Mouse (Mus musculus) lung, postnatal 36 days (tissue): Measurements from ENCODE around the gene Tarsl2.

Experiments used
- DNase-seq: peaks from one replicate; pipeline ENCODE4 v3.0.0; 2022; ENCODE audit warnings: mixed read lengths

The Tarsl2 gene

DNA sequence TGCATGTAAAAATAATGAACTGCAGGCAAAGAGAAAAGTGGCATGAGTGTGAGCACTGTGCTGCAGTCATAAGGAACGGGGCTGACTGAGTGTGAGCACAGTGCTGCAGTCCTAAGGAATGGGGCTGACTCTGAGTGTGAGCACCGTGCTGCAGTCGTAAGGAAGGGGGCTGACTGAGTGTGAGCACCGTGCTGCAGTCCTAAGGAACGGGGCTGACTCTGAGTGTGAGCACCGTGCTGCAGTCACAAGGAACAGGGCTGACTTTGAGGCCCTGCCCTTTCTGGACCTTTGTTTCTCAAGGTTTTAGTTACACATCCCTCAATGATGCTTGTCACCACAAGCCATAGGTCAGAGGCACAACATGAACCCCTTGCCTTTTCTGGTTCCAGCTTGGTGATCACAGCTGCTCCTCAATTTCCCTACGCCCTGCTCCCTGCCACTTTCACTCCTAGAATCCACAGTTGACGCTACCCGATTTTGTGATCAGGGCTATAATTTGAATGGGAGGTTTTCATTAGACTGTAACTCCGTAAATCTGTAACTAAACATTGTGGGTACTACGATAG is 18.6 kb downstream of the Tarsl2 start:
- DNase-seq = no peak

GRCm38 (mm10) chr7:65663886-65664285 is 19.2 kb downstream of the Tarsl2 start:
- no peak for DNase-seq

DNA sequence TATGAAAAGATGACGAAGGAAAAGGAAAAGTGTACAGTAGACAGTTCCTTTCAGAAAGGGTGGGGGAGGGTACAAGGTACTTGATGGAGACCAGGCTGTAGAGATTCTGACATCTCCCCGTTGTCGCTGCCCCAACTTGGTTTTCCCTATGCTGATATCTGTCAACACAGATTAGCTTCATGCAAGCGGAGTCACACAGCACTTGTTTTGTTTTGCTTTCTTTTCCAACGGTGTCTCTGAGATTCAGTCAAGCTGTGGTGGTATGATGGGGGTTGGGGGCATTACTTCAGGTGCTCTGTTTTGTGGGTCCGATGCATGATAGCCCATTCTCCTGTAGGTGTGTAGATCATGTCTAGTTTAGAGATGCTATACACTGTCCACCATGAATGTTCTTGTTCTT is 22.8 kb downstream of the Tarsl2 start:
- no peak for DNase-seq

GRCm38 (mm10) chr7:65678050-65678449 is 33.4 kb downstream of the Tarsl2 start:
- no peak for DNase-seq

DNA sequence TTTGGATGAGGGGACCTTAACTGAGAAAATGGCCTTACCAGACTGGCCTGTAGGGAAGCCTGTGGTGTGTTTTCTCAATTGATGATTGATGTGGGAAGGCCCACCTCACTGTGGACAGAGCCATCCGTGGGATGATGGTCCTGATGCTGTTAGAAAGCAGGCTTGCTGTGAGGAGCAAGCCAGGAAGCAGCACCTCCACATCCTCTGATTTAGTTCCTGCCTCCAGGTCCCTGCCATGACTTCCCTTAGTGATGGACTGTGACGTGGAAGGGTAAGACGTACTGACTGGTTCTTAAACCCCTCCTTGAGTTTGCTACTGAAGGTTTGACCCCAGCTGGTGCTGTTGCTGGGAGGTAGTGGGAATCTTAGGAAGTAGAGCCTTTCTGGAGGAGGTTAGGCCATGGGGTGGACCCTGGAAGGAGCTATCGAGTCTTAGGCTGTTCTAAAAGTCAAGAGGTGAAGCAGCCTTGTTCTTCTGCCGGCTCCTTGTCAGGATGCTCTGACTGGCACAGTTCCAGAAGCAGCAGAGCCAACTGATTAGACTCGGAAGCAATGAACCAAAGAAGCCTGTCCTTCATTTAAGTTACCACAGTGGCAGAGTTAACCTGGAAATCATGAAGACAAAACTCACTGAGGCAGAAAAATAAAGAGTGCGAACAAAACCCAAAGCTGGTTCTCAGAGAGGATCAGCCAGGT is 34.4 kb downstream of the Tarsl2 start:
- no peak for DNase-seq

- no peak for DNase-seq
Observed at GRCm38 (mm10) chr7:65681166-65681565, 36.5 kb downstream of the Tarsl2 start.

- no peak for DNase-seq
Observed at GRCm38 (mm10) chr7:65684256-65684835, 39.6 kb downstream of the Tarsl2 start.

DNA sequence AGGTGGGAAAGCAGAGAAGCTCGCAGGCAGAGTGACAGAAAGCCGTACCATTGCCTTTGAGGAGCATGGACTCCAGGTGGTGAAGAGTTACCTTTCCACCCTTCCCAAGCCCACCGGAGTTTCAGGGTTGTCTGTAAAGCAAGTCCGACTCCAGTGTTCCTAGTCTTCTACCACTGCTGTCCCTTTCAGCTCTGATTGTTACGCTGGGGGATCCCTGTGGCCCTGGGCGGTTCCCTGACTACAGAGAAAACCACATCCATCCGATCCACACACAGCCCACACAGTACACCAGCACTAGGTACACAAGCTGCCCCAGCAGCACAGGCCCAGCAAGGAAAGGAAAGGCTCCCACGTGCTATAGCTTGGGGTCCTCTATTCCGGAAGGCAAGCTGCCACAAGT is 42.0 kb downstream of the Tarsl2 start:
- no peak for DNase-seq

DNA sequence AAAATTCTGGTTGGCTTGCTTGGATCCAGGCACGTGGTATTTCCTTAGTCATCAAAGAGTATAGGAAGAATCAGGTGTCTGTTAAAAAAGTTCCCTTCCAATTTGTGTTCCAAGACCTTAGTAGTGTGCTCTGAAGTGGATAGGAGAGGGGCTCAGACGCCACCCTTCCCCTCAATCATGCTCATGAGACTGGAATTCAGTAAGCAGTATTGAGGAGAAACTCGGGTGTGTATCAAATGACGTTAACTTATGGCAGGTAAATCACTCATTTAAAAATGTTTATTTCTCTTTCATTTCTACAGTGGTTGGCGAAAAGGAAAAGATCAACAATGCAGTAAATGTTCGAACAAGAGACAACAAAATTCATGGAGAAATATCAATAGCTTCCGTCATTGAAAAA is 46.2 kb downstream of the Tarsl2 start, which contains the start of gene Tm2d3:
Gene Tm2d3, plus strand, starts transcription at position 301 of the 400 bp plus-strand sequence.
- no peak for DNase-seq

- DNase-seq = no peak
Observed at GRCm38 (mm10) chr7:65691929-65692605, 47.4 kb downstream of the Tarsl2 start.

GRCm38 (mm10) chr7:65692883-65693282 is 48.2 kb downstream of the Tarsl2 start:
- peak; percentile 74 for DNase-seq

DNA sequence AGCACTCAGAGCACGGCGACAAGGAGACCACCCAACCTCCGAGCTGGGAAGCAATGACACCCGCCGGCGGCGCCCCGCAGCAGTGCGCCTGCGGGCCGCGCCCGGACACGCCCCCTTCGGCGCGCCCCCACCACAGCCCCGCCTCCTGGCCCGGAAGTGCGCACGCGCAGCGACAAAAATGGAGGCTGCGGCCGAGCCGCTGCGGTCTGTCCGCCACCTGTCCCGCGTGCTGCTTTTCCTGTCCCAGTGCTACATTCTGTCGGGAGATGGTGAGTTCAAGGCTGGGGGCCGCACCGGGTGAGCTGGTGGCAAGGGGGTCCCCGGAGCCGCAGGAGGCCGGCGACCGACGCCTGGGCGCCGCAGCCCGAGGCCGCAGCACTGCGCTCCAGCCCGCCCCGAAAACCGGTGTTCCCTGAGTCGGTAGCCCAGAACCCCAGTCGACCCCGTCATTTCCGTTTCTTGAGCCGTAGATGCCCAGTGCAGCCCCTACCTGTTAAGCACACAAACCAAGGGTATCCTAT is 48.7 kb downstream of the Tarsl2 start:
- DNase-seq = peak; percentile 86

DNA sequence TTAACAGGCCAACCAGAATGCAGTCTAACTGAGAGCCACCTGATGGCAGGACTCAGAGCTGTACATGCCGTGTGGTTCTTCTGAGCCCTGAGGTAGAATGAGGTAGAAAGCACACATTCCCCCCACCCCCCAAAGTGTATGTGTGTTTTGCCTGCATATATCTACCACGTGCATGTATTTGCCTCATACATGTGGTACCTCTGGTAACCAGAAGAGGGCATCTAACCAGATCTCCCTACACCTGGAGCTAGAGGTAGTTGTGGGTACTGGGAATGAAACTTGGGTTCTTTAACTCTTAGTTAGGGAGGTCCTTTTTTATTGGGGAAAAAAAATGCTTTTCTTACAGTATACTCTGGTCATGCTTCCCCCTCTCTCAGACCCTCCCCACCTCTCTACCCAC is 51.8 kb downstream of the Tarsl2 start:
- peak; percentile 50 for DNase-seq

GRCm38 (mm10) chr7:65702076-65702475 is 57.4 kb downstream of the Tarsl2 start:
- DNase-seq = no peak

GRCm38 (mm10) chr7:65704818-65705242 is 60.1 kb downstream of the Tarsl2 start:
- DNase-seq = peak; percentile 87

- DNase-seq = no peak
Observed at GRCm38 (mm10) chr7:65708506-65708905, 63.8 kb downstream of the Tarsl2 start.

DNA sequence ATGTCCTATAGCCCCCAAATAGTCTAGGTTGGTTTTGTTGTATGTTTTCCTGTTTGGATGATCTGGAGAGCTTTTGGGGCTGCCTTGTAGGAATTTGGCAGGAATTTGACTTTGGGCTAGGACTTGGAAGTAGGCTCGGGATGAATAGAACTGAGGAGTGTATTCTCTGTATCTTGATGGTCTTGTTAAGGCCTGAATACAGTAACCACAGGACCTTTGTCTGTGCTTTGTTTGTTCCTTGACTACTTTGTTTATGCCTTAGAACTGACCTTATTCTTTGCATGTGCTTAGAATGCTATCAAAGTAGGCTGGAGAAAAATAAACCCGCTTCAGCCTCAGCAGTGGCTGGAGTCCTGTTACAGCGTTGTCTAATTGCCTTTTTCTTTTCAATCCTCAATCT is 65.6 kb downstream of the Tarsl2 start:
- DNase-seq = no peak

GRCm38 (mm10) chr7:65713782-65714181 is 69.1 kb downstream of the Tarsl2 start:
- DNase-seq = no peak

DNA sequence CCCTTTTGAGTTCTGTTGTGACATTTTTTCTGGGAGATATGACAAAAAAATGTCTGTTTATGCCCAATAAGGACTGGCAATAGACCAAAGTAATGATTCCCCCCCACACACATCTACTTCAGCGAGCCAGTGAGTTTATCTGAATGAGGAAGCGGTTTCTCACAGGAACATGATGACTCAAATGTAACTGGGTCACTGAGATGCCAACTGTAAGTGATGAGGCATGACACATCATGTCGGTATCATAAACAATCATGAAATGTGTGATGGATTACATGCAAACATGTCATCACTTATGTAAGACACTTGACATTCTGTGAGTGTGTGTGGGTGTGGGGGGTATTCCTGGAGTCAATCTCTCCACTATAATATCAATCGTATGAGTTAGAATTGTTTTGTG is 69.6 kb downstream of the Tarsl2 start:
- DNase-seq = no peak

DNA sequence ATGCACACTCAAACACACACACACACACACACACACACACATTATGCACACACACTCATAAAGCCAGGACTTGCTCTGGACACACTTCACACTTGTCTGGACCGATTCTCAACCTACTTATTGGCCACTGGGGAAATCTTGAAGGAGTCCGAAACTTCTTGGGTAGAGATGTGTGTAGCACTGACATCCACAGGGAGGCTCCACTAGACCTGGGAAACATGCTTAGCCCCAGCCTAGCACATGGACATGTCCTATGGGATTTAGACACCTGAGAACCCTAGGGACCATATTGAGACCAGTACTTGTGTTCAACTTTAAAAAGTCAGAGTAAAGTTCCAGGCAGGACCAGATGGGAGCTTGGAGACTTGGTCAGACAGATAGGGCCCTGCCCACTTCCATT is 89.3 kb downstream of the Tarsl2 start:
- peak; percentile 22 for DNase-seq

DNA sequence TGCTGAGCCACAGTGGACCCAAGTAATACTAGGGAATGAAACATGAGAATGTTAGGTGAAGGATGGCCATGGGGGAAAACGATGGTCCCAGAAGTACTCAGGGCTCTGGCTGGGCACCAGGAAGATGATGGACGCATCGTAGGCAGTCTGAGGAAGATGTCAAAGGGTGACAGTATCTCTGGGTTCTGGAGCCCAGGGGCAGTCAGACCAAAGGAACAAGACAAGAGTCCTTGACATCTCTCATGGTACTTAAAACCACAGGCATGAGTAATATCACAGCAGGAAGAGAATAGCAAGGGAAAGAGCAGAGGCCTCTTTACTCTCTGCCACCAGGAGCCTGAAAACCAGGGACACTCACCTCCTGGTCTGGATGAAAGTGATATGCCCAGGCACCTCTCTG is 90.6 kb downstream of the Tarsl2 start:
- DNase-seq = no peak

GRCm38 (mm10) chr7:65737286-65738040 is 92.8 kb downstream of the Tarsl2 start:
- DNase-seq = peak; percentile 69
